Mouse (Mus musculus) cerebellum, adult 11-12 months (tissue): ENCODE results near the gene Pde3a.

Source experiments
- DNase-seq: peaks from one replicate; pipeline ENCODE4 v3.0.0; 2022

Pde3a gene

GRCm38 (mm10) chr6:141248691-141249584, at the start of gene Pde3a:
Gene Pde3a (plus strand): TSS chr6:141249269.
- DNase-seq, result no peak

- DNase-seq, result no peak
Observed at GRCm38 (mm10) chr6:141200173-141200615, 48.9 kb upstream of the Pde3a start.

GRCm38 (mm10) chr6:141207531-141207930, 41.5 kb upstream of the Pde3a start:
- DNase-seq, result no peak

- no peak for DNase-seq
Observed at GRCm38 (mm10) chr6:141208283-141208872, 40.7 kb upstream of the Pde3a start.

GRCm38 (mm10) chr6:141210021-141210420, 39.0 kb upstream of the Pde3a start:
- no peak for DNase-seq

GRCm38 (mm10) chr6:141221081-141221480, 28.0 kb upstream of the Pde3a start:
- peak; percentile 68 for DNase-seq

- DNase-seq, result no peak
Observed at GRCm38 (mm10) chr6:141226851-141227657, 22.0 kb upstream of the Pde3a start.

- DNase-seq, result no peak
Observed at GRCm38 (mm10) chr6:141227658-141228005, 21.4 kb upstream of the Pde3a start.

- DNase-seq, result no peak
Observed at GRCm38 (mm10) chr6:141232756-141233382, 16.2 kb upstream of the Pde3a start.

GRCm38 (mm10) chr6:141241809-141242208, 7.3 kb upstream of the Pde3a start:
- no peak for DNase-seq

- no peak for DNase-seq
Observed at GRCm38 (mm10) chr6:141245089-141245488, 4.0 kb upstream of the Pde3a start.

GRCm38 (mm10) chr6:141246391-141246790, 2.7 kb upstream of the Pde3a start:
- DNase-seq, result peak; percentile 83

- no peak for DNase-seq
Observed at GRCm38 (mm10) chr6:141248081-141248480, 988 bp upstream of the Pde3a start.

GRCm38 (mm10) chr6:141249585-141250295, 671 bp downstream of the Pde3a start:
- DNase-seq, result peak; percentile 65

- DNase-seq, result peak; percentile 45
Observed at GRCm38 (mm10) chr6:141250296-141250629, 1.2 kb downstream of the Pde3a start.

GRCm38 (mm10) chr6:141250984-141251383, 1.9 kb downstream of the Pde3a start:
- DNase-seq, result no peak

GRCm38 (mm10) chr6:141252520-141252919, 3.5 kb downstream of the Pde3a start:
- DNase-seq, result no peak

- no peak for DNase-seq
Observed at GRCm38 (mm10) chr6:141254956-141255355, 5.9 kb downstream of the Pde3a start.

- no peak for DNase-seq
Observed at GRCm38 (mm10) chr6:141256896-141257295, 7.8 kb downstream of the Pde3a start.

GRCm38 (mm10) chr6:141257434-141258202, 8.5 kb downstream of the Pde3a start:
- DNase-seq, result no peak

GRCm38 (mm10) chr6:141265257-141265656, 16.2 kb downstream of the Pde3a start:
- no peak for DNase-seq
